Mouse (Mus musculus): ENCODE measurements at regions not wholly inside any gene's neighbourhood (a gene's known extent, or its start where the extent isn't known, plus 50 kb on each side); places are given as distances from the start of the nearest gene placed in this dataset.
"Not testable (repeated sequence)": the region's sequence is repeated elsewhere in the genome, so short reads cannot be mapped to it uniquely, and the experiment has no call there.

GRCm38 (mm10) chr17:27291176-27291575 is 86.9 kb upstream of the Lemd2 start:
- in situ Hi-C loops (cut with MboI; ENCODE audit: unreplicated experiment in 2 of 2): no loop called here

- in situ Hi-C loops (cut with MboI; ENCODE audit: unreplicated experiment in 2 of 2): no loop called here
Measured at GRCm38 (mm10) chr17:27290311-27290710, 86.0 kb upstream of the Lemd2 start.

- in situ Hi-C loops (cut with MboI; ENCODE audit: unreplicated experiment in 2 of 2): not testable (repeated sequence)
Measured at GRCm38 (mm10) chr17:27289804-27290203, 85.5 kb upstream of the Lemd2 start.

GRCm38 (mm10) chr17:27287986-27288385 is 83.7 kb upstream of the Lemd2 start:
- in situ Hi-C loops (cut with MboI; ENCODE audit: unreplicated experiment in 2 of 2): not testable (repeated sequence)

GRCm38 (mm10) chr17:27281241-27281640 is 77.0 kb upstream of the Lemd2 start:
- in situ Hi-C loops (cut with MboI; ENCODE audit: unreplicated experiment in 2 of 2): no loop called here

GRCm38 (mm10) chr17:27279491-27280288 is 75.4 kb upstream of the Lemd2 start:
- in situ Hi-C loops (cut with MboI; ENCODE audit: unreplicated experiment in 2 of 2): not testable (repeated sequence)

GRCm38 (mm10) chr17:27277786-27278185 is 73.5 kb upstream of the Lemd2 start:
- in situ Hi-C loops (cut with MboI; ENCODE audit: unreplicated experiment in 2 of 2): not testable (repeated sequence)

- in situ Hi-C loops (cut with MboI; ENCODE audit: unreplicated experiment in 2 of 2): not testable (repeated sequence)
Measured at GRCm38 (mm10) chr17:27271756-27272155, 67.5 kb upstream of the Lemd2 start.

GRCm38 (mm10) chr17:27270776-27271175 is 66.5 kb upstream of the Lemd2 start:
- in situ Hi-C loops (cut with MboI; ENCODE audit: unreplicated experiment in 2 of 2): not testable (repeated sequence)

- in situ Hi-C loops (cut with MboI; ENCODE audit: unreplicated experiment in 2 of 2): not testable (repeated sequence)
Measured at GRCm38 (mm10) chr17:27264607-27265006, 60.3 kb upstream of the Lemd2 start.

- in situ Hi-C loops (cut with MboI; ENCODE audit: unreplicated experiment in 2 of 2): no loop called here
Measured at GRCm38 (mm10) chr17:27262607-27263006, 58.3 kb upstream of the Lemd2 start.

GRCm38 (mm10) chr17:27261981-27262380 is 57.7 kb upstream of the Lemd2 start:
- in situ Hi-C loops (cut with MboI; ENCODE audit: unreplicated experiment in 2 of 2): no loop called here

GRCm38 (mm10) chr17:27261251-27261650 is 57.0 kb upstream of the Lemd2 start:
- in situ Hi-C loops (cut with MboI; ENCODE audit: unreplicated experiment in 2 of 2): no loop called here

GRCm38 (mm10) chr17:27260116-27260515 is 55.8 kb upstream of the Lemd2 start:
- in situ Hi-C loops (cut with MboI; ENCODE audit: unreplicated experiment in 2 of 2): no loop called here

GRCm38 (mm10) chr17:27257345-27257744 is 53.1 kb upstream of the Lemd2 start:
- in situ Hi-C loops (cut with MboI; ENCODE audit: unreplicated experiment in 2 of 2): no loop called here

GRCm38 (mm10) chr17:27255804-27256203 is 51.5 kb upstream of the Lemd2 start:
- in situ Hi-C loops (cut with MboI; ENCODE audit: unreplicated experiment in 2 of 2): no loop called here
